Mouse (Mus musculus): ENCODE measurements around the gene Apba2. TPM values are rescaled to one million over a fixed set of nuclear protein-coding genes. Genes with fewer than 3 reads are reported as not detected.

Gene Apba2
- polyA plus RNA-seq, 1 experiment from 2014 or later = not detected

- Histone ChIP-seq H3K36me3 (ENCODE audit: inconsistent target) (no peaks in the 10 kb centered on the region), H3K4me3 (ENCODE audit: inconsistent target) (no peak overlapping the region), H3K79me2 (ENCODE audit: inconsistent target) (no peaks in the 10 kb centered on the region), H3K27ac (no peak overlapping the region)
- WGBS (ENCODE audit: missing documents) = 100% methylated on average over 1 of the region's 4 CpGs
Measured at GRCm38 (mm10) chr7:64684893-64685292, 183.4 kb downstream of the Apba2 start.

- WGBS (ENCODE audit: missing documents) = 85% methylated on average over 14 of the region's 14 CpGs
- H3K36me3 ChIP-seq (ENCODE audit: inconsistent target) = no peaks in the 10 kb centered on the region
Measured at GRCm38 (mm10) chr7:64688115-64688817, 186.8 kb downstream of the Apba2 start.

GRCm38 (mm10) chr7:64691831-64692230 lies 190.3 kb downstream of the Apba2 start:
- Histone ChIP-seq H3K79me2 (ENCODE audit: inconsistent target) (no peaks in the 10 kb centered on the region), H3K36me3 (ENCODE audit: inconsistent target) (no peaks in the 10 kb centered on the region), H3K27ac (no peak overlapping the region), H3K4me3 (ENCODE audit: inconsistent target) (no peak overlapping the region)
- WGBS (ENCODE audit: missing documents) = 96% methylated on average over 2 of the region's 2 CpGs

More at GRCm38 (mm10) chr7:64688115-64688817, 186.8 kb downstream of the Apba2 start:
- Histone ChIP-seq H3K27ac (no peak overlapping the region), H3K4me3 (ENCODE audit: inconsistent target) (no peak overlapping the region), H3K79me2 (ENCODE audit: inconsistent target) (no peaks in the 10 kb centered on the region)

GRCm38 (mm10) chr7:64694937-64695336 lies 193.4 kb downstream of the Apba2 start:
- no peak overlapping the region for H3K27ac ChIP-seq
- no peak overlapping the region for H3K4me3 ChIP-seq (ENCODE audit: inconsistent target)
- 82% methylated on average over 6 of the region's 6 CpGs for whole genome bisulfite sequencing (ENCODE audit: missing documents)
- no peaks in the 10 kb centered on the region for H3K36me3 ChIP-seq (ENCODE audit: inconsistent target)
- H3K79me2 ChIP-seq (ENCODE audit: inconsistent target) = no peaks in the 10 kb centered on the region

- Histone ChIP-seq H3K79me2 (ENCODE audit: inconsistent target) (no peaks in the 10 kb centered on the region), H3K36me3 (ENCODE audit: inconsistent target) (no peaks in the 10 kb centered on the region), H3K4me3 (ENCODE audit: inconsistent target) (no peak overlapping the region), H3K27ac (no peak overlapping the region)
- WGBS (ENCODE audit: missing documents) = 86% methylated on average over 14 of the region's 14 CpGs
Measured at GRCm38 (mm10) chr7:64696521-64697281, 195.2 kb downstream of the Apba2 start.

GRCm38 (mm10) chr7:64697791-64698337 lies 196.4 kb downstream of the Apba2 start:
- Histone ChIP-seq H3K27ac (no peak overlapping the region), H3K4me3 (ENCODE audit: inconsistent target) (no peak overlapping the region), H3K36me3 (ENCODE audit: inconsistent target) (no peaks in the 10 kb centered on the region), H3K79me2 (ENCODE audit: inconsistent target) (no peaks in the 10 kb centered on the region)
- 82% methylated on average over 6 of the region's 6 CpGs for WGBS (ENCODE audit: missing documents)

GRCm38 (mm10) chr7:64704060-64704595 lies 202.6 kb downstream of the Apba2 start:
- 71% methylated on average over 5 of the region's 5 CpGs for WGBS (ENCODE audit: missing documents)
- Histone ChIP-seq H3K4me3 (ENCODE audit: inconsistent target) (no peak overlapping the region), H3K36me3 (ENCODE audit: inconsistent target) (no peaks in the 10 kb centered on the region), H3K27ac (no peak overlapping the region), H3K79me2 (ENCODE audit: inconsistent target) (no peaks in the 10 kb centered on the region)

- Histone ChIP-seq H3K36me3 (ENCODE audit: inconsistent target) (no peaks in the 10 kb centered on the region), H3K27ac (no peak overlapping the region), H3K4me3 (ENCODE audit: inconsistent target) (no peak overlapping the region), H3K79me2 (ENCODE audit: inconsistent target) (no peaks in the 10 kb centered on the region)
- WGBS (ENCODE audit: missing documents) = 92% methylated on average over 4 of the region's 4 CpGs
Measured at GRCm38 (mm10) chr7:64708176-64708575, 206.7 kb downstream of the Apba2 start.

- H3K79me2 ChIP-seq (ENCODE audit: inconsistent target) = no peaks in the 10 kb centered on the region
- H3K4me3 ChIP-seq (ENCODE audit: inconsistent target) = no peak overlapping the region
- H3K36me3 ChIP-seq (ENCODE audit: inconsistent target) = no peaks in the 10 kb centered on the region
- H3K27ac ChIP-seq = no peak overlapping the region
- 86% methylated on average over 13 of the region's 13 CpGs for WGBS (ENCODE audit: missing documents)
Measured at GRCm38 (mm10) chr7:64709520-64710262, 208.2 kb downstream of the Apba2 start.

- H3K36me3 ChIP-seq (ENCODE audit: inconsistent target) = no peaks in the 10 kb centered on the region
- no peaks in the 10 kb centered on the region for H3K79me2 ChIP-seq (ENCODE audit: inconsistent target)
- 82% methylated on average over 2 of the region's 2 CpGs for WGBS (ENCODE audit: missing documents)
- no peak overlapping the region for H3K4me3 ChIP-seq (ENCODE audit: inconsistent target)
- no peak overlapping the region for H3K27ac ChIP-seq
Measured at GRCm38 (mm10) chr7:64716286-64716685, 214.8 kb downstream of the Apba2 start.

GRCm38 (mm10) chr7:64723313-64723712 lies 221.8 kb downstream of the Apba2 start:
- whole genome bisulfite sequencing (ENCODE audit: missing documents) = 80% methylated on average over 3 of the region's 3 CpGs
- H3K36me3 ChIP-seq (ENCODE audit: inconsistent target) = no peaks in the 10 kb centered on the region
- no peak overlapping the region for H3K4me3 ChIP-seq (ENCODE audit: inconsistent target)
- H3K27ac ChIP-seq = no peak overlapping the region
- no peaks in the 10 kb centered on the region for H3K79me2 ChIP-seq (ENCODE audit: inconsistent target)

- Histone ChIP-seq H3K36me3 (ENCODE audit: inconsistent target) (no peaks in the 10 kb centered on the region), H3K79me2 (ENCODE audit: inconsistent target) (no peaks in the 10 kb centered on the region), H3K27ac (no peak overlapping the region), H3K4me3 (ENCODE audit: inconsistent target) (no peak overlapping the region)
- 100% methylated on average over 1 of the region's 1 CpGs for WGBS (ENCODE audit: missing documents)
Measured at GRCm38 (mm10) chr7:64724409-64724808, 222.9 kb downstream of the Apba2 start.

- no peak overlapping the region for H3K27ac ChIP-seq
- no peak overlapping the region for H3K4me3 ChIP-seq (ENCODE audit: inconsistent target)
- H3K36me3 ChIP-seq (ENCODE audit: inconsistent target) = no peaks in the 10 kb centered on the region
- 91% methylated on average over 6 of the region's 6 CpGs for WGBS (ENCODE audit: missing documents)
- no peaks in the 10 kb centered on the region for H3K79me2 ChIP-seq (ENCODE audit: inconsistent target)
Measured at GRCm38 (mm10) chr7:64725967-64726695, 224.6 kb downstream of the Apba2 start.

- 87% methylated on average over 3 of the region's 5 CpGs for WGBS (ENCODE audit: missing documents)
- Histone ChIP-seq H3K79me2 (ENCODE audit: inconsistent target) (no peaks in the 10 kb centered on the region), H3K27ac (no peak overlapping the region), H3K4me3 (ENCODE audit: inconsistent target) (no peak overlapping the region), H3K36me3 (ENCODE audit: inconsistent target) (no peaks in the 10 kb centered on the region)
Measured at GRCm38 (mm10) chr7:64728181-64728591, 226.7 kb downstream of the Apba2 start.

Measured in macrophage (primary cell).